Mouse (Mus musculus): ENCODE results near the gene Itprip.

Gene Itprip

GRCm38 (mm10) chr19:47919126-47919965 lies at the start of gene Itprip, which contains the start of gene Cfap43:
Gene Itprip (minus strand): TSS chr19:47919299.
Gene Cfap43 (minus strand): TSS chr19:47919287.
- DNase-seq (ENCODE audit: low spot score): peak; percentile 92

- no peak for DNase-seq (ENCODE audit: low spot score)
Observed at GRCm38 (mm10) chr19:47958181-47958580, 39.1 kb upstream of the Itprip start.

- DNase-seq (ENCODE audit: low spot score): no peak
Observed at GRCm38 (mm10) chr19:47953169-47953568, 34.1 kb upstream of the Itprip start.

GRCm38 (mm10) chr19:47950946-47951345 lies 31.8 kb upstream of the Itprip start:
- no peak for DNase-seq (ENCODE audit: low spot score)

- DNase-seq (ENCODE audit: low spot score): peak; percentile 48
Observed at GRCm38 (mm10) chr19:47946821-47947465, 27.8 kb upstream of the Itprip start.

GRCm38 (mm10) chr19:47939361-47939760 lies 20.3 kb upstream of the Itprip start:
- no peak for DNase-seq (ENCODE audit: low spot score)

GRCm38 (mm10) chr19:47937443-47938406 lies 18.6 kb upstream of the Itprip start, which contains the start of gene Cfap58:
Gene Cfap58 (plus strand): TSS chr19:47937675.
- DNase-seq (ENCODE audit: low spot score): peak; percentile 90

GRCm38 (mm10) chr19:47936938-47937337 lies 17.8 kb upstream of the Itprip start:
- no peak for DNase-seq (ENCODE audit: low spot score)

GRCm38 (mm10) chr19:47936490-47936889 lies 17.4 kb upstream of the Itprip start:
- DNase-seq (ENCODE audit: low spot score): no peak

GRCm38 (mm10) chr19:47935530-47935929 lies 16.4 kb upstream of the Itprip start:
- no peak for DNase-seq (ENCODE audit: low spot score)

GRCm38 (mm10) chr19:47934636-47935238 lies 15.6 kb upstream of the Itprip start:
- no peak for DNase-seq (ENCODE audit: low spot score)

GRCm38 (mm10) chr19:47934146-47934545 lies 15.0 kb upstream of the Itprip start:
- DNase-seq (ENCODE audit: low spot score): no peak

- DNase-seq (ENCODE audit: low spot score): peak; percentile 86
Observed at GRCm38 (mm10) chr19:47931982-47932638, 13.0 kb upstream of the Itprip start.

GRCm38 (mm10) chr19:47929043-47929442 lies 9.9 kb upstream of the Itprip start:
- DNase-seq (ENCODE audit: low spot score): no peak

- DNase-seq (ENCODE audit: low spot score): no peak
Observed at GRCm38 (mm10) chr19:47927032-47927431, 7.9 kb upstream of the Itprip start.

- DNase-seq (ENCODE audit: low spot score): no peak
Observed at GRCm38 (mm10) chr19:47925819-47926218, 6.7 kb upstream of the Itprip start.

GRCm38 (mm10) chr19:47919966-47920375 lies 872 bp upstream of the Itprip start:
- DNase-seq (ENCODE audit: low spot score): peak; percentile 42

GRCm38 (mm10) chr19:47918455-47919101 lies 521 bp downstream of the Itprip start:
- peak; percentile 67 for DNase-seq (ENCODE audit: low spot score)

- no peak for DNase-seq (ENCODE audit: low spot score)
Observed at GRCm38 (mm10) chr19:47918016-47918415, 1.1 kb downstream of the Itprip start.

GRCm38 (mm10) chr19:47917396-47917795 lies 1.7 kb downstream of the Itprip start:
- DNase-seq (ENCODE audit: low spot score): peak; percentile 54

All from embryo, embryonic 10 days (tissue).